Mouse (Mus musculus): ENCODE data around the gene Elavl4.

GRCm38 (mm10) chr4:110234554-110234953 is 117.2 kb downstream of the Elavl4 start:
- TF ChIP-seq CTCF (IDR thresholded peaks at IDR 0.05; ENCODE audit: low read depth) (no peak), EP300 (IDR thresholded peaks at IDR 0.05; ENCODE audit: low read depth) (peak; percentile 48; the same call in 1 of the 2 replicates)
